Mouse (Mus musculus) stomach, postnatal 0 days (tissue): ENCODE data around the gene Tnik.

Source experiments
- CTCF ChIP-seq: IDR thresholded peaks from 2 replicates; pipeline ENCODE4 v1.5.1; 2016; ENCODE audit warnings: antibody characterized with exemption, low read depth, mild to moderate bottlenecking, moderate library complexity
- EP300 ChIP-seq: optimal IDR thresholded peaks from 2 replicates; pipeline ENCODE3; 2016; ENCODE audit warnings: antibody characterized with exemption

DNA sequence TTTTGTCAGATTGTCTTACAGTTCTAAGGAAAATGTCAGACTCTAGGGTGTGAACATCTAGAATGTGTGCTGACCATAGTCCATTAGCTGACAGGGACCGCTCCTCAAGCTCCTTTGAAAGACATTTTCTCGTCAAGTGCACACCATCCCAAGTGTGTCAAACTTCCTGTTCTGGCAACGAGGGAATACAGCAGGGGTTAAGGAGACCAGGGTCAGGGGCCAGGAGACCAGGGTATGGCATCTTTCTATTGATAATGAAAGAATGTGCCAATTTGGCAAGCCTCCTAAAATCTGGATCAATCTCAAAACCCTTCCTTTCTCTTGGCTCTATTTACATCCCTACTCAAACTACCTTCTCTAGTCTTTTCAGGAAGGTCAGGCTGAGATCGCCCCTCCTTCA, 443.7 kb downstream of the Tnik start:
- no peak for TF ChIP-seq CTCF
- no peak for TF ChIP-seq EP300
